Mouse (Mus musculus) intestine, embryonic 16.5 days (tissue): Measurements from ENCODE around the gene Zfp580. TPM values are rescaled to one million over a fixed set of nuclear protein-coding genes. Genes with fewer than 3 reads are reported as not detected.

ENCODE experiments used
- ATAC-seq: fragments of 200-750 bp; cut with Nextera tagmentation; 2 replicates; pipeline ENCODE4 v1.8.0; 2017; ENCODE audit warnings: moderate TSS enrichment, moderate library complexity
- H3K27ac ChIP-seq: fragments of 300-500 bp; sonication (generic); 2 replicates; pipeline ENCODE4 v1.5.1; 2014; ENCODE audit warnings: mild to moderate bottlenecking, low read length
- H3K27me3 ChIP-seq: fragments of 300-500 bp; sonication (generic); replicated peaks from 2 replicates; pipeline ENCODE4 v1.6.1; 2014; ENCODE audit warnings: low read length, control low read depth, mixed read lengths; ENCODE audit not compliant: control insufficient read depth, insufficient read depth
- H3K36me3 ChIP-seq: fragments of 300-500 bp; sonication (generic); 2 replicates; pipeline ENCODE4 v1.6.1; 2014; ENCODE audit warnings: low read length, control low read depth; ENCODE audit not compliant: control insufficient read depth, insufficient read depth
- H3K4me1 ChIP-seq: fragments of 300-500 bp; sonication (generic); 2 replicates; pipeline ENCODE4 v1.6.1; 2014; ENCODE audit warnings: low read length, control low read depth, mixed read lengths; ENCODE audit not compliant: control insufficient read depth, insufficient read depth
- H3K4me2 ChIP-seq: fragments of 300-500 bp; sonication (generic); 2 replicates; pipeline ENCODE4 v1.6.1; 2014; ENCODE audit warnings: low read depth, low read length, control low read depth
- H3K4me3 ChIP-seq: fragments of 300-500 bp; sonication (generic); 2 replicates; pipeline ENCODE4 v1.5.1; 2014; ENCODE audit warnings: mild to moderate bottlenecking, low read length
- H3K9ac ChIP-seq: fragments of 300-500 bp; sonication (generic); 2 replicates; pipeline ENCODE4 v1.6.1; 2014; ENCODE audit warnings: low read depth, low read length
- H3K9me3 ChIP-seq: fragments of 300-500 bp; sonication (generic); 2 replicates; pipeline ENCODE4 v1.6.1; 2016; ENCODE audit warnings: low read length, control low read depth; ENCODE audit not compliant: control insufficient read depth
- WGBS: fragments of 180-500 bp; shearing (Covaris S2); extraction: QIAGEN DNeasy Blood & Tissue Kit; methylation state at CpG from one replicate; pipeline ENCODE4 v1.1.7; 2014; 5-methylcytosine and 5-hydroxymethylcytosine counted together
- polyA plus RNA-seq: library from polyadenylated mRNA; unstranded; fragments of >200 nt; fragmentation: Nextera tagmentation; extraction: Ambion mirVana; gene quantifications from 2 replicates; pipeline ENCODE4 v1.2.1, GENCODE M21; 2015

Zfp580 gene
- polyA plus RNA-seq, 1 experiment from 2014 or later = 20.2 TPM

DNA sequence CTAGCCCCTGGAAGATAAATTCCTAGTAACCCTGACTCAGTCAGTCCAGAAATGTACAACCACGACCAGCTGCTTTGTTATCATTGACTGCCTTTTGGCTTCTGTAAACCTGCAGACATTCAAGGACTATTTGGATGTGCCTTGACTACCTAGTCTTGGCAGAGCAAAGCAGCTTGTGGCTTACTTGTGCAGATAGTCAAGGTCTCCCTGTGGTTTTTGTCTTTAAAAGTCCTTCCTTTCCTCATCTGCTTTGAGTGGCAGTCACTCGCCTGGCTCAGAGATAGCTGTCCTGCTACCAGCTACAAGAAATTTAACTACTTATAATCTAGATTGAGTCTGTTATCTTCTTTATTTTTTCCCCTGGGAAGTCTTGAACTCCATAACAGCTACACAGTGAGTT, 6.4 kb upstream of the Zfp580 start:
- Histone ChIP-seq H3K4me2 (no peak overlapping the region), H3K4me1 (no peaks in the 10 kb centered on the region), H3K4me3 (no peak overlapping the region), H3K9me3 (no peaks in the 10 kb centered on the region), H3K27me3 (no peaks in the 10 kb centered on the region), H3K36me3 (no peaks in the 10 kb centered on the region), H3K9ac (no peak overlapping the region), H3K27ac (no peak overlapping the region)
- WGBS = 79% methylated on average over 2 of the region's 2 CpGs
- no peak for ATAC-seq

DNA sequence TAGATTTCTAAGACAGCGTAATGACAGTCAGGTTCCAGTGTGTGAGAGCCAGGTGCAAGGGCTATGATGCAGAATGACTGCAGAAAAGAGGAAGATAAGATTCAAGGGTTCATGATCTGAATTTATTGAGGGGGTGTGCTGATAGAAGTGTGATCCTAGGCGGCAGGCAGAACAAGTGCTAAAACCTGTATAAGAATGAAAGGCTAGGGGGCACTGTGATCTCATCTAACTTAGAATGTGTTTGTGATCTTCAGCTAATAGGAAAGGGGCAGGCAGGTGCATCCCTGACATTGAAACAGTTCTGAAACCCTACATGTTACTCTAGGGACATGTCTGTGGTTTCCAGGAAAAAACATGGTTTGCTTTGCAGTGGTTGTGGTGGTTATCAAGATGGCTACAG, 5.2 kb upstream of the Zfp580 start:
- peaks cover 7% of the 10 kb centered on the region; the same call in 1 of the 2 replicates for H3K4me1 ChIP-seq

DNA sequence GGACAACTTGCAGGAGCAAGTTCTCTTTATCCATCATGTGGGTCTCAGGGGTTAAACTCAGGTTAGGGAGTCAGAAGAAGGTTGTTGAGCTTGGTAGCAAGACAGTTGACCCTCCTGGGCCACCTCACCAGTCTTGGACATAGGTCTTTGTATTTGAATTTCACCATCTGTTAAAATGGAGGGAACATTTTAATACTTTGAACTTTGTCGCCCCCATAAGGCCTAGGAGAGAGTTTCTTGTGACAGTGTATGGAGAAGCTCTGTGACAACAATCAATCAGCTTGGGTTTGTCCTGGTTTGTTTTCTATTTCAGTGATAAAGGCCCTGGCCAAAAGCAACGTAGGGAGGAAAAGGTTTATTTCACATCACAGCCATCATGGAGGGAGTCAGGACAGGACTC, 4.0 kb upstream of the Zfp580 start:
- WGBS = 23% methylated on average over 2 of the region's 2 CpGs
- Histone ChIP-seq H3K36me3 (no peaks in the 10 kb centered on the region), H3K9me3 (no peaks in the 10 kb centered on the region), H3K9ac (no peak overlapping the region), H3K4me1 (peaks cover 10% of the 10 kb centered on the region), H3K27ac (no peak overlapping the region), H3K4me3 (no peak overlapping the region), H3K4me2 (no peak overlapping the region), H3K27me3 (peaks cover 8% of the 10 kb centered on the region; the same call in 1 of the 2 replicates)
- no peak for ATAC-seq

More for the DNA sequence above, 5.2 kb upstream of the Zfp580 start:
- H3K4me2 ChIP-seq = no peak overlapping the region
- no peaks in the 10 kb centered on the region for H3K36me3 ChIP-seq
- H3K27ac ChIP-seq = no peak overlapping the region
- H3K9ac ChIP-seq = no peak overlapping the region
- H3K4me3 ChIP-seq = no peak overlapping the region
- 0 out of 2 replicates have a peak, but pooled peaks cover 3% of the 10 kb centered on the region for H3K27me3 ChIP-seq
- 82% methylated on average over 2 of the region's 2 CpGs for WGBS
- no peaks in the 10 kb centered on the region for H3K9me3 ChIP-seq
- no peak for ATAC-seq

DNA sequence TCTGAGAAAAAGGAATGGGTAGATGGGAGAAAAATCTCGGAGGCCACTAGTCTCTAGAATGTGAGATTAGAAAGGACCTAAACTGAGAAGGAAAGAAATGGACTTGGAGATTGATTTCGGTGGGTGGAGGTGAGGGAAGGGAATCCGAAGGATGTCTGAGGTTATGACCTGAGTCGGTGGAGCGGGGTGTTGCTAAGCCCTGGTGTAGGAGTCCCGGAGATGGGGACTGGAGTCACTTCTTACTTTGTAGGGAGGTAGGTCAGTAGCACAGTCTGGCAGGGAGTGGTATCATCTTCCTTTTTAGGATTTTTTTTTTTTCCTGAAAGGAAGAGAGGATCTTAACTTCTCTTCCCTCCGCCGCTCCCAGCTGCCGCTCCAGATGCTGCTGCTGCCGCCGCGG, 1.1 kb downstream of the Zfp580 start:
- no peaks in the 10 kb centered on the region for H3K9me3 ChIP-seq
- peaks cover 34% of the 10 kb centered on the region for H3K4me1 ChIP-seq
- no peak overlapping the region for H3K27ac ChIP-seq
- ATAC-seq = no peak
- peaks cover 57% of the 10 kb centered on the region for H3K27me3 ChIP-seq
- no peaks in the 10 kb centered on the region for H3K36me3 ChIP-seq
- 3% methylated on average over 12 of the region's 12 CpGs for WGBS
- H3K9ac ChIP-seq = peak overlapping the region; percentile 67
- H3K4me3 ChIP-seq = peak overlapping the region; percentile 76
- peak overlapping the region; percentile 87 for H3K4me2 ChIP-seq

DNA sequence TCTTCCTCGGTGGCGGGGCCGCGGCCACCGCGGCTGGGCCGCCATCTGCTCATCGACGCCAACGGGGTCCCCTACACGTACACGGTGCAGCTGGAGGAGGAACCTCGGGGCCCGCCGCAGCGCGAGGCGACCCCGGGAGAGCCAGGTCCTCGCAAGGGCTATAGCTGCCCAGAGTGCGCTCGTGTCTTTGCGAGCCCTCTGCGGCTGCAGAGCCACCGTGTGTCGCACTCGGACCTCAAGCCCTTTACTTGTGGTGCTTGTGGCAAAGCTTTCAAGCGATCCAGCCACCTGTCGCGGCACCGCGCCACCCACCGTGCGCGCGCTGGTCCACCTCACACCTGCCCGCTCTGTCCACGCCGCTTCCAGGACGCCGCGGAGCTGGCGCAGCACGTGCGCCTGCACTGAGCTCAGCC, 1.6 kb downstream of the Zfp580 start:
- Histone ChIP-seq H3K36me3 (no peaks in the 10 kb centered on the region), H3K27ac (no peak overlapping the region), H3K4me1 (peaks cover 38% of the 10 kb centered on the region), H3K9ac (peak overlapping the region; percentile 67), H3K9me3 (no peaks in the 10 kb centered on the region), H3K27me3 (peaks cover 61% of the 10 kb centered on the region), H3K4me2 (peak overlapping the region; percentile 87), H3K4me3 (peak overlapping the region; percentile 76)
- 3% methylated on average over 45 of the region's 45 CpGs for WGBS
- ATAC-seq = no peak

DNA sequence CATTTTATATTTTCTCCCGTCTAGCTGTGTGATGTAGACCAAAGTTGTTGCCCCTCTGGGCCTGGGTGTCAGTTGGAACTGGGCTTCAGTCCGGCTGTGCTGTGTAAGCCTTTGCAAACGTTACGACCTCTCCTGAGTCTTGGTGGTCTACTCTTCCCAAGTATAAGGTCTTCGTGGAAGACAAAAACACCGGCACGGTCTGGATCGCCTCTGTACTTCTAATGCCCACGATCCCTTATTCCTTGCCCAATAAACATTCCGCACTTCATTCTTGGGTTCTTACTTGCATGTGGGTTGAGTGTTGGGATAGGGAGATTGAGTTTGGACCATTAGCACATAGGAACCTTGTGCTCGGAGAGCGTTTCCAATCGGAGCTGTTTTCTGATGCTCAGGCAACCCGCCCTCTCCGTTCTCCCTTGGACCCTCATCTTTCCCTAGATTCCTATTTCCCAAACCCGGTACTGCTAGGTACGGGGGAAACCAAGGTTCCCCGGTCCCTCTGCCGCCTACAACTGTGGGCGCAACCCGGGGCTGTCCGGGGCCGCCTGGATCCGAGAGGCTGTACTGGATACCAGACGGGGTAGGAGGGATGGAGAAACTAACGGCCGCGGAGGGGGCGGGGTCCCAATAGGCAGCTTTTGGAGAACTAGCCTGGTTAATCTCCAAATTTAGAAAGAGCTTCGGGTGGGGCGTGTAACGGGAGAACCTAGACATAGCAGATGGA, 2.3 kb downstream of the Zfp580 start:
- peak overlapping the region; percentile 67 for H3K9ac ChIP-seq
- no peaks in the 10 kb centered on the region for H3K36me3 ChIP-seq
- H3K9me3 ChIP-seq = no peaks in the 10 kb centered on the region
- 13% methylated on average over 32 of the region's 32 CpGs for WGBS
- H3K27ac ChIP-seq = no peak overlapping the region
- no peak for ATAC-seq
- peak overlapping the region; percentile 87 for H3K4me2 ChIP-seq
- H3K27me3 ChIP-seq = peaks cover 64% of the 10 kb centered on the region
- peaks cover 38% of the 10 kb centered on the region for H3K4me1 ChIP-seq
- H3K4me3 ChIP-seq = peak overlapping the region; percentile 76

DNA sequence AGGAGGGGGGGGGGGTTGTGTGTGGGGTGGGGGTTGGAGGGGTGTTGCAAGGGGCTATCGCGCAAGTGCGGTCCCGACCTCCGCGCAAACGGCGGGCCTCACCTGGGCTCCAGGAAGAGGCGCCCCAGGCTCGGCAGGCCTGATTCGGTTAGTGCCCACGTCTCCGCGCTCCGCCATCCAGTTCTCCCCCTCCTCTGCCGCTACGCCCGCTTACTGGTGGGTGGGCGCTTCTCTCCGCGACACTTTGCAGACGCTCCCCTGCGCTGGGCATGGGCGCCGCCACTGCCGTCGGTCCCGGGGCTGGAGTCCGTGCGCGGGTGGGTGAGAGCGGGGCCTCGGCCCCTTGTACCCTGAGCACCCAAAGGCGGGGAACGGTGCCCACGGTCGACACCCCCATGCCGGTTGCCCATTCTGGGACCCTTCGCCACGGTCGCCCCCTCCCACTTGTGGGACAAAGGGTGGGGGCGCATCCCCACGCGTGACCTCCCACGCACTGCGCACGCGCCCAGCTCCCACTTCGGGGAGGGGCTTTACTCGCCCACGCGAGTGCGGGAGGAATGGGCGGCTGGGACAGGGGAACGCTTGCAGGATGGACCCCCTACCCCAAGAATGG, 5.4 kb downstream of the Zfp580 start:
- no peaks in the 10 kb centered on the region for H3K36me3 ChIP-seq
- H3K4me1 ChIP-seq = peaks cover 39% of the 10 kb centered on the region
- peak overlapping the region; percentile 73 for H3K9ac ChIP-seq
- no peaks in the 10 kb centered on the region for H3K9me3 ChIP-seq
- H3K4me2 ChIP-seq = peak overlapping the region; percentile 70
- H3K27me3 ChIP-seq = peaks cover 58% of the 10 kb centered on the region
- peak overlapping the region; percentile 51 for H3K4me3 ChIP-seq
- 2% methylated on average over 53 of the region's 55 CpGs for WGBS
- no peak for ATAC-seq
- peak overlapping the region; percentile 18; the same call in 1 of the 2 replicates for H3K27ac ChIP-seq

DNA sequence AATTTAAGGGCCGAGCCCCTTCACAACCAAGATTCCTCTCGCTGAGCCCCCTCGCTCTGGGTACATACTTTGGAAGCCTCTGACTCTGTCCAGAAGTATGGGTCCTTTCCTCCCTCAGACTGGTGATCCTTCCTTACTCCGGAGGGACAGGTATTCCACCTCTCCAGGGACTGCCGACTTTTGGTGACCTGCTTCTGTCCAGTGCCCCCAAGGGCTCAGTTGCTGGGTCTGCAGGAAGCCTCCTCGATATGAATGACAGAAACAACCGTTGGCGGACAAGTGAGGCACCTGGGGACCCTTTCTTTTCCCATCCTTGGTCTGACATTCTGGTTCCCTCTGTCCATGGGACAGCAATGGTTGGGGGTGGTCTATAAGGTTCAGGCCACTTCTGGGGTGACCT, 6.0 kb downstream of the Zfp580 start:
- no peaks in the 10 kb centered on the region for H3K36me3 ChIP-seq
- H3K9ac ChIP-seq = peak overlapping the region; percentile 73
- H3K9me3 ChIP-seq = no peaks in the 10 kb centered on the region
- 35% methylated on average over 8 of the region's 8 CpGs for WGBS
- H3K4me1 ChIP-seq = peaks cover 35% of the 10 kb centered on the region
- H3K27me3 ChIP-seq = peaks cover 56% of the 10 kb centered on the region
- no peak overlapping the region for H3K27ac ChIP-seq
- no peak for ATAC-seq
- H3K4me2 ChIP-seq = peak overlapping the region; percentile 70
- peak overlapping the region; percentile 51 for H3K4me3 ChIP-seq

DNA sequence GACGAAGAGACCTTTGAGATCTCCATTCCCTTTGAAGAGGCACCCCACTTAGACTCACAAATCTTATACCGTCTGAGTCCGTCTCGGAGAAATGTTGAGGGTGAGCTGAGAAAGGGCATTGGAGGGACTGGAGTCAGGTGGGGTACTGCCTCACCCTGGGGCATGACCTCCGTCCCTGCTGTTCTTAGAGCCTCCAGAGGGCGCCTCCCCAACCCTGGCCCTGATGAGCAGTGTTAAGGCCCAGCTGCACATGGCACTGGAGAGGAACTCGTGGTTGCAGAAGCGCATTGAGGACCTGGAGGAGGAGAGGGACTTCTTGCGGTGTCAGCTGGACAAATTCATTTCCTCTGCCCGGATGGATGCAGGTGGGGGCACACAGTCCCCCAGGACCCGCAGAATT, 6.5 kb downstream of the Zfp580 start:
- Histone ChIP-seq H3K4me2 (peak overlapping the region; percentile 70; the same call in 1 of the 2 replicates), H3K9me3 (no peaks in the 10 kb centered on the region), H3K36me3 (no peaks in the 10 kb centered on the region), H3K9ac (no peak overlapping the region), H3K4me3 (no peak overlapping the region; the same call in 1 of the 2 replicates), H3K27me3 (peaks cover 54% of the 10 kb centered on the region), H3K4me1 (peaks cover 31% of the 10 kb centered on the region), H3K27ac (no peak overlapping the region)
- 44% methylated on average over 11 of the region's 11 CpGs for WGBS
- no peak for ATAC-seq
